ENCODE assay signal across 8 mouse cellular contexts in genomic region chr5:3802433-3803291, GRCm38 (mm10). TPM values are rescaled to one million over a fixed set of nuclear protein-coding genes. Genes with fewer than 3 reads are reported as not detected.
DNase-seq lines count a peak whose midpoint lies in the region; ATAC-seq lines count a peak whose summit lies in the region.

Ankib1 (minus strand) TSS chr5:3802925.
Krit1 (plus strand) TSS chr5:3803184.

- peak; percentile 93 for DNase-seq in ZHBTc4 (ENCODE audit: low read depth, low spot score)
- DNase-seq in gastrocnemius, adult 8-10 months (ENCODE audit: low spot score in 2 of 2), result peak; percentile 71 to 82
- peak; percentile 93 for DNase-seq in induced T-regulatory cell, adult 2 months (ENCODE audit: low read depth)
- DNase-seq in left cerebral cortex, adult 9 months (ENCODE audit: low spot score in 2 of 2), result peak; percentile 63 to 90
- DNase-seq in right cerebral cortex, postnatal 14 days, result peak; percentile 93
- peak; percentile 88 for DNase-seq in urinary bladder, postnatal 36 days (ENCODE audit: low spot score in 2 of 2)

- ATAC-seq in common myeloid progenitor, adult 5-6 weeks (replicated peaks; ENCODE audit: low read depth, poor library complexity, severe bottlenecking), result peak; percentile 83
- ATAC-seq in megakaryocyte progenitor cell, adult 5-6 weeks (replicated peaks; ENCODE audit: poor library complexity), result peak; percentile 82

RNA-seq across cellular contexts. Expression of gene Ankib1, which starts in this region (rescaled TPM):
- total RNA-seq in common myeloid progenitor, adult 5-6 weeks (2017), result 43.5 and 68.3 TPM in 2 replicates
- 10 to 100 TPM; 17.7 to 21.2 (median 18.3) TPM for total RNA-seq in gastrocnemius, adult 8-10 months (2022)
- total RNA-seq in megakaryocyte progenitor cell, adult 5-6 weeks (2015), result 22.9 and 25.9 TPM in 2 replicates
- total RNA-seq in megakaryocyte progenitor cell, adult 5-6 weeks (2017), result 31.0 and 34.5 TPM in 2 replicates

RNA-seq across cellular contexts. Expression of gene Krit1, which starts in this region (rescaled TPM):
- total RNA-seq in common myeloid progenitor, adult 5-6 weeks (2017), result 67.0 and 67.5 TPM in 2 replicates
- total RNA-seq in gastrocnemius, adult 8-10 months (2022), result 10 to 100 TPM; 11.4 to 16.0 (median 12.7) TPM
- total RNA-seq in megakaryocyte progenitor cell, adult 5-6 weeks (2015), result 50.4 and 69.6 TPM in 2 replicates
- 40.6 and 61.2 TPM in 2 replicates for total RNA-seq in megakaryocyte progenitor cell, adult 5-6 weeks (2017)

Comparison
In these comparisons a context has a peak if more than half of its experiments do, and no peak if none do; other contexts are left out.
1. Peak in every context shown above with its lines: DNase-seq and ATAC-seq.